Mouse (Mus musculus) lung, adult 10 weeks (tissue): Measurements from ENCODE around the gene Nr3c2. TPM values are rescaled to one million over a fixed set of nuclear protein-coding genes. Genes with fewer than 3 reads are reported as not detected.

Experiments used
- polyA plus RNA-seq: library from polyadenylated mRNA; stranded (reverse); fragments of 350-450 nt; fragmentation: Illumina TruSeq; extraction: RNeasy Lipid Tissue Mini Kit (QIAGEN cat#74804); gene quantifications from one replicate; pipeline ENCODE4 v1.2.3, GENCODE M21; 2014; ENCODE audit warnings: low read depth, low replicate concordance; ENCODE audit not compliant: insufficient read depth

Nr3c2 gene
- 2.7 TPM for polyA plus RNA-seq

GRCm38 (mm10) chr8:76899411-76900154 lies at the start of gene Nr3c2:
Gene Nr3c2 (plus strand): TSS chr8:76899442.

